Mouse (Mus musculus) testis, adult 2 months (tissue): ENCODE measurements at regions not wholly inside any gene's neighbourhood (a gene's known extent, or its start where the extent isn't known, plus 50 kb on each side); places are given as distances from the start of the nearest gene placed in this dataset.

Experiments
- CTCF ChIP-seq: fragments of 200-500 bp; IDR thresholded peaks from 2 replicates; pipeline ENCODE4 v1.5.1; 2012; ENCODE audit warnings: low read depth, mild to moderate bottlenecking, inconsistent platforms, low read length, moderate library complexity; ENCODE audit not compliant: control insufficient read depth, insufficient read depth, insufficient replicate concordance
- POLR2A ChIP-seq: fragments of 200-500 bp; IDR thresholded peaks from 2 replicates; pipeline ENCODE4 v1.6.1; 2012; ENCODE audit warnings: low read depth, mild to moderate bottlenecking, inconsistent platforms, low read length, moderate library complexity; ENCODE audit not compliant: control insufficient read depth

GRCm38 (mm10) chr1:165064981-165065380 lies 95.6 kb downstream of the Tbx19 start:
- TF ChIP-seq CTCF: no peak
- no peak for TF ChIP-seq POLR2A
